Mouse (Mus musculus) right cerebral cortex, postnatal 14 days (tissue): ENCODE measurements at regions not wholly inside any gene's neighbourhood (a gene's known extent, or its start where the extent isn't known, plus 50 kb on each side); places are given as distances from the start of the nearest gene placed in this dataset.

Experiments used
- DNase-seq: peaks from one replicate; pipeline ENCODE4 v3.0.0; 2022

- peak; percentile 8 for DNase-seq
These were observed 133.8 kb upstream of the Hmga2 start for GRCm38 (mm10) chr10:120610076-120610475.

- DNase-seq = no peak
These were observed 128.2 kb upstream of the Hmga2 start for GRCm38 (mm10) chr10:120604506-120604905.

- DNase-seq = no peak
These were observed 126.9 kb upstream of the Hmga2 start for GRCm38 (mm10) chr10:120603167-120603566.

- DNase-seq = no peak
These were observed 124.5 kb upstream of the Hmga2 start for GRCm38 (mm10) chr10:120600735-120601134.

- no peak for DNase-seq
These were observed 123.3 kb upstream of the Hmga2 start for GRCm38 (mm10) chr10:120599551-120599950.

GRCm38 (mm10) chr10:120597320-120597887 is 121.1 kb upstream of the Hmga2 start:
- DNase-seq = no peak

GRCm38 (mm10) chr10:120595145-120595544 is 118.9 kb upstream of the Hmga2 start:
- no peak for DNase-seq

- DNase-seq = no peak
These were observed 117.6 kb upstream of the Hmga2 start for GRCm38 (mm10) chr10:120593876-120594275.

- no peak for DNase-seq
These were observed 113.4 kb upstream of the Hmga2 start for GRCm38 (mm10) chr10:120589659-120590058.

- no peak for DNase-seq
These were observed 111.8 kb upstream of the Hmga2 start for GRCm38 (mm10) chr10:120587854-120588633.

GRCm38 (mm10) chr10:120587179-120587578 is 110.9 kb upstream of the Hmga2 start:
- peak; percentile 12 for DNase-seq

- no peak for DNase-seq
These were observed 106.2 kb upstream of the Hmga2 start for GRCm38 (mm10) chr10:120582497-120582896.

- DNase-seq = no peak
These were observed 105.3 kb upstream of the Hmga2 start for GRCm38 (mm10) chr10:120581547-120581946.

GRCm38 (mm10) chr10:120576886-120577285 is 100.6 kb upstream of the Hmga2 start:
- no peak for DNase-seq

GRCm38 (mm10) chr10:120576148-120576547 is 99.9 kb upstream of the Hmga2 start:
- no peak for DNase-seq

GRCm38 (mm10) chr10:120571340-120571739 is 95.1 kb upstream of the Hmga2 start:
- no peak for DNase-seq

GRCm38 (mm10) chr10:120565992-120566391 is 89.7 kb upstream of the Hmga2 start:
- DNase-seq = no peak

GRCm38 (mm10) chr10:120564859-120565258 is 88.6 kb upstream of the Hmga2 start:
- DNase-seq = no peak

- DNase-seq = no peak
These were observed 87.7 kb upstream of the Hmga2 start for GRCm38 (mm10) chr10:120563926-120564325.

- DNase-seq = no peak
These were observed 85.6 kb upstream of the Hmga2 start for GRCm38 (mm10) chr10:120561821-120562220.

GRCm38 (mm10) chr10:120557850-120558447 is 81.7 kb upstream of the Hmga2 start:
- no peak for DNase-seq

GRCm38 (mm10) chr10:120556116-120556515 is 79.8 kb upstream of the Hmga2 start:
- no peak for DNase-seq

GRCm38 (mm10) chr10:120553097-120553453 is 76.8 kb upstream of the Hmga2 start:
- no peak for DNase-seq
